Mouse (Mus musculus): ENCODE data around the gene Extl1. TPM values are rescaled to one million over a fixed set of nuclear protein-coding genes. Genes with fewer than 3 reads are reported as not detected.
"Not testable (repeated sequence)": the region's sequence is repeated elsewhere in the genome, so short reads cannot be mapped to it uniquely, and the experiment has no call there.

Gene Extl1
- 10 to 100 TPM; 25.5 to 31.9 TPM for total RNA-seq (2021)
- long read RNA-seq, experiment 1, full-length matches to known transcripts: 47 of 55 reads
- long read RNA-seq, experiment 1, partial matches to known transcripts: 2 of 55 reads
- long read RNA-seq, experiment 1, other reads (novel, unspliced or antisense): 6 of 55 reads
- long read RNA-seq, experiment 2, full-length matches to known transcripts: 25 of 33 reads
- long read RNA-seq, experiment 2, partial matches to known transcripts: 4 of 33 reads
- long read RNA-seq, experiment 2, other reads (novel, unspliced or antisense): 4 of 33 reads

- DNase-seq (ENCODE audit: low spot score): not testable (repeated sequence)
Observed at GRCm38 (mm10) chr4:134383750-134384149, at the start of gene Extl1. Extl1 (minus strand) TSS chr4:134383850.

GRCm38 (mm10) chr4:134432686-134433360, 49.2 kb upstream of the Extl1 start:
- DNase-seq (ENCODE audit: low spot score): no peak

- DNase-seq (ENCODE audit: low spot score): peak; percentile 13
Observed at GRCm38 (mm10) chr4:134430381-134431004, 46.8 kb upstream of the Extl1 start.

- DNase-seq (ENCODE audit: low spot score): no peak
Observed at GRCm38 (mm10) chr4:134425088-134425487, 41.4 kb upstream of the Extl1 start.

- DNase-seq (ENCODE audit: low spot score): no peak
Observed at GRCm38 (mm10) chr4:134423949-134424348, 40.3 kb upstream of the Extl1 start.

GRCm38 (mm10) chr4:134421971-134422370, 38.3 kb upstream of the Extl1 start:
- no peak for DNase-seq (ENCODE audit: low spot score)

GRCm38 (mm10) chr4:134417111-134417510, 33.5 kb upstream of the Extl1 start:
- DNase-seq (ENCODE audit: low spot score): no peak

- no peak for DNase-seq (ENCODE audit: low spot score)
Observed at GRCm38 (mm10) chr4:134416602-134417001, 33.0 kb upstream of the Extl1 start.

GRCm38 (mm10) chr4:134416177-134416576, 32.5 kb upstream of the Extl1 start:
- DNase-seq (ENCODE audit: low spot score): no peak

- DNase-seq (ENCODE audit: low spot score): no peak
Observed at GRCm38 (mm10) chr4:134409286-134409685, 25.6 kb upstream of the Extl1 start.

GRCm38 (mm10) chr4:134403721-134404120, 20.1 kb upstream of the Extl1 start:
- no peak for DNase-seq (ENCODE audit: low spot score)

GRCm38 (mm10) chr4:134402571-134403262, 19.1 kb upstream of the Extl1 start:
- peak; percentile 24 for DNase-seq (ENCODE audit: low spot score)

- no peak for DNase-seq (ENCODE audit: low spot score)
Observed at GRCm38 (mm10) chr4:134401856-134402570, 18.4 kb upstream of the Extl1 start.

GRCm38 (mm10) chr4:134401181-134401661, 17.6 kb upstream of the Extl1 start:
- peak; percentile 43 for DNase-seq (ENCODE audit: low spot score)

- no peak for DNase-seq (ENCODE audit: low spot score)
Observed at GRCm38 (mm10) chr4:134400206-134400605, 16.6 kb upstream of the Extl1 start.

- no peak for DNase-seq (ENCODE audit: low spot score)
Observed at GRCm38 (mm10) chr4:134397732-134398131, 14.1 kb upstream of the Extl1 start.

GRCm38 (mm10) chr4:134397121-134397520, 13.5 kb upstream of the Extl1 start:
- DNase-seq (ENCODE audit: low spot score): peak; percentile 71

GRCm38 (mm10) chr4:134395977-134396825, 12.6 kb upstream of the Extl1 start, which contains the start of gene Pafah2:
Pafah2 (plus strand) TSS chr4:134396320.
- peak; percentile 97 for DNase-seq (ENCODE audit: low spot score)

- no peak for DNase-seq (ENCODE audit: low spot score)
Observed at GRCm38 (mm10) chr4:134395142-134395541, 11.5 kb upstream of the Extl1 start.

GRCm38 (mm10) chr4:134393026-134393425, 9.4 kb upstream of the Extl1 start:
- DNase-seq (ENCODE audit: low spot score): no peak
